Mouse (Mus musculus) liver, postnatal 0 days (tissue): ENCODE measurements at regions not wholly inside any gene's neighbourhood (a gene's known extent, or its start where the extent isn't known, plus 50 kb on each side); places are given as distances from the start of the nearest gene placed in this dataset.

Experiments
- ATAC-seq: fragments of 200-750 bp; cut with Nextera tagmentation; 2 replicates; pipeline ENCODE4 v1.8.0; 2017; ENCODE audit warnings: mild to moderate bottlenecking, moderate library complexity
- DNase-seq: peaks from one replicate; pipeline ENCODE4 v3.0.0-alpha.2; 2016
- H3K27ac ChIP-seq: fragments of 300-500 bp; sonication (generic); 2 replicates; pipeline ENCODE4 v1.5.1; 2014; ENCODE audit warnings: antibody characterized with exemption, moderate library complexity, mild to moderate bottlenecking, low read depth
- H3K27me3 ChIP-seq: fragments of 300-500 bp; sonication (generic); 2 replicates; pipeline ENCODE4 v1.6.1; 2014; ENCODE audit warnings: low read length, control low read depth, mixed read lengths; ENCODE audit not compliant: insufficient read depth
- H3K36me3 ChIP-seq: fragments of 300-500 bp; sonication (generic); replicated peaks from 2 replicates; pipeline ENCODE4 v1.6.1; 2014; ENCODE audit warnings: mild to moderate bottlenecking, control low read depth, low read length, moderate library complexity, mixed read lengths; ENCODE audit not compliant: insufficient read depth
- H3K4me1 ChIP-seq: fragments of 300-500 bp; sonication (generic); 2 replicates; pipeline ENCODE4 v1.6.1; 2014; ENCODE audit warnings: antibody characterized with exemption, mild to moderate bottlenecking, control low read depth; ENCODE audit not compliant: insufficient read depth
- H3K4me2 ChIP-seq: fragments of 300-500 bp; sonication (generic); 2 replicates; pipeline ENCODE4 v1.6.1; 2014; ENCODE audit warnings: low read depth, mild to moderate bottlenecking, low read length, moderate library complexity, mixed read lengths
- H3K4me3 ChIP-seq: fragments of 300-500 bp; sonication (generic); 2 replicates; pipeline ENCODE4 v1.5.1; 2014; ENCODE audit warnings: low read depth, low read length
- H3K9ac ChIP-seq: fragments of 300-500 bp; sonication (generic); replicated peaks from 2 replicates; pipeline ENCODE4 v1.6.1; 2014; ENCODE audit warnings: mild to moderate bottlenecking, moderate library complexity
- H3K9me3 ChIP-seq: fragments of 300-500 bp; sonication (generic); 2 replicates; pipeline ENCODE4 v1.6.1; 2016; ENCODE audit warnings: mild to moderate bottlenecking, control low read depth, low read length, mixed read lengths
- CTCF ChIP-seq: sonication (generic); IDR thresholded peaks from 2 replicates; pipeline ENCODE4 v1.5.1; 2016; ENCODE audit warnings: antibody characterized with exemption, low read depth
- EP300 ChIP-seq: IDR thresholded peaks from 2 replicates; pipeline ENCODE4 v1.6.1; 2016; ENCODE audit warnings: antibody characterized with exemption, low read depth, mild to moderate bottlenecking
- WGBS: fragments of 180-500 bp; shearing (Covaris S2); extraction: QIAGEN DNeasy Blood & Tissue Kit; methylation state at CpG from one replicate; pipeline ENCODE4 v1.1.7; 2014; ENCODE audit not compliant: insufficient replicate concordance; 5-methylcytosine and 5-hydroxymethylcytosine counted together

- no peak overlapping the region for H3K27ac ChIP-seq
- H3K4me1 ChIP-seq = peaks cover 10% of the 10 kb centered on the region; the same call in 1 of the 2 replicates
- TF ChIP-seq EP300 (no peak), CTCF (no peak)
- peak overlapping the region; percentile 22 for H3K4me3 ChIP-seq
- ATAC-seq (no peak), DNase-seq (no peak)
- WGBS = 69% methylated on average over 3 of the region's 3 CpGs
- no peaks in the 10 kb centered on the region for H3K27me3 ChIP-seq
- H3K9me3 ChIP-seq = no peaks in the 10 kb centered on the region
- H3K36me3 ChIP-seq = no peaks in the 10 kb centered on the region
- H3K4me2 ChIP-seq = peak overlapping the region; percentile 58
- no peak overlapping the region for H3K9ac ChIP-seq
Observed at GRCm38 (mm10) chr11:84691410-84692148, 127.7 kb downstream of the Mrm1 start.

GRCm38 (mm10) chr11:84686473-84686872 is 132.8 kb downstream of the Mrm1 start:
- no peak overlapping the region for H3K4me2 ChIP-seq
- H3K4me1 ChIP-seq = peaks cover 4% of the 10 kb centered on the region; the same call in 1 of the 2 replicates
- DNase-seq (no peak), ATAC-seq (no peak)
- no peak overlapping the region for H3K4me3 ChIP-seq
- no peaks in the 10 kb centered on the region for H3K27me3 ChIP-seq
- H3K9me3 ChIP-seq = no peaks in the 10 kb centered on the region
- WGBS = 88% methylated on average over 9 of the region's 9 CpGs
- no peak overlapping the region for H3K27ac ChIP-seq
- TF ChIP-seq EP300 = no peak
- no peak for TF ChIP-seq CTCF
- H3K9ac ChIP-seq = no peak overlapping the region
- H3K36me3 ChIP-seq = no peaks in the 10 kb centered on the region

GRCm38 (mm10) chr11:84684325-84684724 is 135.0 kb downstream of the Mrm1 start:
- WGBS = 76% methylated on average over 3 of the region's 3 CpGs
- Histone ChIP-seq H3K9me3 (no peaks in the 10 kb centered on the region), H3K4me1 (peaks cover 4% of the 10 kb centered on the region; the same call in 1 of the 2 replicates), H3K27ac (no peak overlapping the region), H3K4me3 (no peak overlapping the region), H3K4me2 (no peak overlapping the region), H3K27me3 (0 out of 2 replicates have a peak, but pooled peaks cover 3% of the 10 kb centered on the region), H3K36me3 (no peaks in the 10 kb centered on the region), H3K9ac (no peak overlapping the region)
- no peak for TF ChIP-seq CTCF
- TF ChIP-seq EP300 = no peak
- ATAC-seq = no peak
- no peak for DNase-seq

- WGBS = 73% methylated on average over 13 of the region's 13 CpGs
- no peak overlapping the region for H3K9ac ChIP-seq
- no peak overlapping the region for H3K4me2 ChIP-seq
- ATAC-seq (no peak), DNase-seq (no peak)
- no peaks in the 10 kb centered on the region for H3K36me3 ChIP-seq
- no peak overlapping the region for H3K27ac ChIP-seq
- TF ChIP-seq EP300 (no peak), CTCF (no peak)
- H3K27me3 ChIP-seq = 0 out of 2 replicates have a peak, but pooled peaks cover 3% of the 10 kb centered on the region
- peaks cover 4% of the 10 kb centered on the region; the same call in 1 of the 2 replicates for H3K4me1 ChIP-seq
- H3K9me3 ChIP-seq = no peaks in the 10 kb centered on the region
- no peak overlapping the region for H3K4me3 ChIP-seq
Observed at GRCm38 (mm10) chr11:84682931-84683330, 136.4 kb downstream of the Mrm1 start.

GRCm38 (mm10) chr11:84676377-84677078 is 142.8 kb downstream of the Mrm1 start:
- WGBS = 48% methylated on average over 18 of the region's 18 CpGs
- no peak for ATAC-seq

GRCm38 (mm10) chr11:84672841-84673473 is 146.4 kb downstream of the Mrm1 start:
- Histone ChIP-seq H3K4me1 (no peaks in the 10 kb centered on the region), H3K4me3 (no peak overlapping the region), H3K36me3 (no peaks in the 10 kb centered on the region), H3K9ac (no peak overlapping the region), H3K27me3 (peaks cover 6% of the 10 kb centered on the region; the same call in 1 of the 2 replicates), H3K9me3 (no peaks in the 10 kb centered on the region), H3K4me2 (no peak overlapping the region), H3K27ac (no peak overlapping the region)
- DNase-seq (no peak), ATAC-seq (no peak)
- TF ChIP-seq EP300 (no peak), CTCF (no peak)
- 54% methylated on average over 18 of the region's 18 CpGs for WGBS

More at GRCm38 (mm10) chr11:84676377-84677078, 142.8 kb downstream of the Mrm1 start:
- DNase-seq = no peak
- no peak overlapping the region for H3K4me3 ChIP-seq
- H3K4me1 ChIP-seq = no peaks in the 10 kb centered on the region
- no peaks in the 10 kb centered on the region for H3K9me3 ChIP-seq
- H3K9ac ChIP-seq = no peak overlapping the region
- no peaks in the 10 kb centered on the region for H3K36me3 ChIP-seq
- no peak for TF ChIP-seq CTCF
- no peak for TF ChIP-seq EP300
- H3K27ac ChIP-seq = no peak overlapping the region
- H3K4me2 ChIP-seq = no peak overlapping the region
- peaks cover 9% of the 10 kb centered on the region; the same call in 1 of the 2 replicates for H3K27me3 ChIP-seq
